Mouse (Mus musculus) macrophage (primary cell): Measurements from ENCODE around the gene Pcsk7. TPM values are rescaled to one million over a fixed set of nuclear protein-coding genes. Genes with fewer than 3 reads are reported as not detected.

Source experiments
- H3K27ac ChIP-seq: fragments of 350-480 bp; formaldehyde crosslinking; 2 replicates; pipeline ENCODE4 v1.9.0; 2021
- H3K36me3 ChIP-seq: fragments of 350-480 bp; formaldehyde crosslinking; 2 replicates; pipeline ENCODE4 v1.9.0; 2021; ENCODE audit errors: inconsistent target
- H3K4me3 ChIP-seq: fragments of 350-480 bp; formaldehyde crosslinking; 2 replicates; pipeline ENCODE4 v1.9.0; 2021; ENCODE audit errors: inconsistent target
- H3K79me2 ChIP-seq: fragments of 350-480 bp; formaldehyde crosslinking; 2 replicates; pipeline ENCODE4 v1.9.0; 2021; ENCODE audit errors: inconsistent target
- WGBS: methylation state at CpG from one replicate; pipeline ENCODE4 v1.1.7; 2026; ENCODE audit warnings: inconsistent platforms; ENCODE audit not compliant: missing documents; 5-methylcytosine and 5-hydroxymethylcytosine counted together
- polyA plus RNA-seq: library from polyadenylated mRNA; stranded (reverse); fragments of 250-400 nt; gene quantifications from 3 replicates; pipeline ENCODE4 v1.2.4, GENCODE M21; 2018; ENCODE audit warnings: inconsistent platforms

Gene Pcsk7
- polyA plus RNA-seq, 1 experiment from 2014 or later: 11.9 TPM

- WGBS: 9% methylated on average over 2 of the region's 2 CpGs
- Histone ChIP-seq H3K36me3 (peaks cover 17% of the 10 kb centered on the region), H3K79me2 (no peaks in the 10 kb centered on the region), H3K4me3 (no peak overlapping the region), H3K27ac (peak overlapping the region; percentile 88)
Measured at GRCm38 (mm10) chr9:45961855-45962254, 55.6 kb downstream of the Pcsk7 start.

- Histone ChIP-seq H3K27ac (no peak overlapping the region), H3K36me3 (peaks cover 32% of the 10 kb centered on the region), H3K79me2 (no peaks in the 10 kb centered on the region), H3K4me3 (no peak overlapping the region)
- 90% methylated on average over 6 of the region's 6 CpGs for WGBS
Measured at GRCm38 (mm10) chr9:45963577-45963976, 57.3 kb downstream of the Pcsk7 start.

GRCm38 (mm10) chr9:45976884-45977283 is 70.6 kb downstream of the Pcsk7 start:
- Histone ChIP-seq H3K27ac (no peak overlapping the region), H3K4me3 (no peak overlapping the region), H3K79me2 (peaks cover 74% of the 10 kb centered on the region), H3K36me3 (peaks cover 40% of the 10 kb centered on the region)
- WGBS: 100% methylated on average over 2 of the region's 2 CpGs

Other genes with a start within 250 kb of the Pcsk7 start
- gene Cep164, start 77.8 kb upstream of the Pcsk7 start, polyA plus RNA-seq: 17.0 to 35.2 TPM (median 22.0 TPM) in 3 replicates
- gene Bace1, start 67.9 kb upstream of the Pcsk7 start, polyA plus RNA-seq: 2.6 to 4.8 TPM (median 4.1 TPM) in 3 replicates
- 17.7 to 39.2 TPM (median 25.2 TPM) in 3 replicates for gene Rnf214, start 414 bp downstream of the Pcsk7 start, polyA plus RNA-seq
- gene Tagln, start 29.6 kb downstream of the Pcsk7 start, polyA plus RNA-seq: 0.29 to 2.3 TPM in 2 of 3 replicates, not detected in the other
- 48.8 to 139 TPM (median 91.4 TPM) in 3 replicates for gene Sidt2, start 48.8 kb downstream of the Pcsk7 start, polyA plus RNA-seq
- gene Pafah1b2, start 106.2 kb downstream of the Pcsk7 start, polyA plus RNA-seq: 39.7 to 51.8 TPM (median 44.3 TPM) in 3 replicates
- gene Sik3, start 106.3 kb downstream of the Pcsk7 start, polyA plus RNA-seq: 23.4 to 34.1 TPM (median 27.7 TPM) in 3 replicates